Mouse (Mus musculus) heart, embryonic 12.5 days (tissue): ENCODE data around the gene Gabrb3. TPM values are rescaled to one million over a fixed set of nuclear protein-coding genes. Genes with fewer than 3 reads are reported as not detected.

ENCODE experiments used
- microRNA-seq: library from miRNA; unstranded; fragments of <30 nt; microRNA quantifications from one replicate; pipeline ENCODE4, GENCODE M21; 2017
- polyA plus RNA-seq: library from polyadenylated mRNA; unstranded; fragments of >200 nt; fragmentation: Nextera tagmentation; extraction: Ambion mirVana; gene quantifications from 2 replicates; pipeline ENCODE4 v1.2.1, GENCODE M21; 2016

The Gabrb3 gene
- polyA plus RNA-seq, 1 experiment from 2014 or later = 3.7 TPM

Small RNA genes within 50 kb of the gene (microRNA-seq; reads per million reads assigned to microRNA genes)
- not detected for gene Mir6389

Other genes starting within 250 kb of the Gabrb3 start
- gene Gabrg3, start 32.5 kb upstream of the Gabrb3 start, polyA plus RNA-seq = 0.20 and 0.69 TPM in 2 replicates
- gene Gabra5, start 90.4 kb downstream of the Gabrb3 start, polyA plus RNA-seq = 0.15 and 0.34 TPM in 2 replicates